Mouse (Mus musculus) midbrain, embryonic 15.5 days (tissue): ENCODE results near the gene Serpinb7. TPM values are rescaled to one million over a fixed set of nuclear protein-coding genes. Genes with fewer than 3 reads are reported as not detected.

Experiments used
- ATAC-seq: fragments of 200-750 bp; cut with Nextera tagmentation; replicated peaks from 2 replicates; pipeline ENCODE4 v1.8.0; 2017; ENCODE audit warnings: moderate TSS enrichment
- H3K27ac ChIP-seq: fragments of 300-500 bp; sonication (generic); 2 replicates; pipeline ENCODE4 v1.5.1; 2015; ENCODE audit warnings: mild to moderate bottlenecking, inconsistent platforms
- H3K27me3 ChIP-seq: fragments of 300-500 bp; sonication (generic); replicated peaks from 2 replicates; pipeline ENCODE4 v1.6.1; 2015; ENCODE audit warnings: inconsistent platforms
- H3K36me3 ChIP-seq: fragments of 300-500 bp; sonication (generic); replicated peaks from 2 replicates; pipeline ENCODE4 v1.6.1; 2015; ENCODE audit warnings: inconsistent platforms
- H3K4me1 ChIP-seq: fragments of 300-500 bp; sonication (generic); 2 replicates; pipeline ENCODE4 v1.6.1; 2015; ENCODE audit warnings: inconsistent platforms
- H3K4me2 ChIP-seq: fragments of 300-500 bp; sonication (generic); 2 replicates; pipeline ENCODE4 v1.6.1; 2015; ENCODE audit warnings: inconsistent platforms, mild to moderate bottlenecking, moderate library complexity
- H3K4me3 ChIP-seq: fragments of 300-500 bp; sonication (generic); 2 replicates; pipeline ENCODE4 v1.5.1; 2015; ENCODE audit warnings: mild to moderate bottlenecking, inconsistent platforms
- H3K9ac ChIP-seq: fragments of 300-500 bp; sonication (generic); 2 replicates; pipeline ENCODE4 v1.6.1; 2015; ENCODE audit warnings: mild to moderate bottlenecking, inconsistent platforms
- H3K9me3 ChIP-seq: fragments of 300-500 bp; sonication (generic); 2 replicates; pipeline ENCODE4 v1.6.1; 2016; ENCODE audit warnings: inconsistent platforms
- polyA plus RNA-seq: library from polyadenylated mRNA; unstranded; fragments of >200 nt; fragmentation: Nextera tagmentation; extraction: Ambion mirVana; gene quantifications from 2 replicates; pipeline ENCODE4 v1.2.1, GENCODE M21; 2015

Serpinb7 gene
- polyA plus RNA-seq, 1 experiment from 2014 or later = not detected

GRCm38 (mm10) chr1:107502025-107502424 is 102.6 kb downstream of the Serpinb7 start:
- Histone ChIP-seq H3K9ac (no peak overlapping the region), H3K4me2 (no peak overlapping the region), H3K4me1 (no peaks in the 10 kb centered on the region), H3K27me3 (no peaks in the 10 kb centered on the region), H3K27ac (no peak overlapping the region), H3K36me3 (no peaks in the 10 kb centered on the region), H3K9me3 (no peaks in the 10 kb centered on the region), H3K4me3 (no peak overlapping the region)
- no peak for ATAC-seq

Other genes starting within 250 kb of the Serpinb7 start
- not detected in 2 replicates for gene Serpinb3b, start 121.3 kb upstream of the Serpinb7 start, polyA plus RNA-seq
- gene Serpinb3c, start 121.3 kb upstream of the Serpinb7 start, polyA plus RNA-seq = not detected in 2 replicates
- gene Serpinb11, start 38.5 kb upstream of the Serpinb7 start, polyA plus RNA-seq = not detected in 2 replicates
- gene Serpinb2, start 111.8 kb downstream of the Serpinb7 start, polyA plus RNA-seq = not detected in 2 replicates
- 0.23 and 0.36 TPM in 2 replicates for gene Serpinb8, start 190.4 kb downstream of the Serpinb7 start, polyA plus RNA-seq